Mouse (Mus musculus): ENCODE data around the gene Cyp2c39. TPM values are rescaled to one million over a fixed set of nuclear protein-coding genes. Genes with fewer than 3 reads are reported as not detected.
"Not testable (repeated sequence)": the region's sequence is repeated elsewhere in the genome, so short reads cannot be mapped to it uniquely, and the experiment has no call there.

Gene Cyp2c39
- polyA plus RNA-seq (2015; fragmentation: Nextera tagmentation; extraction: Ambion mirVana): not detected in 2 replicates

- no peaks in the 10 kb centered on the region for H3K4me1 ChIP-seq
- WGBS: 83% methylated on average over 4 of the region's 4 CpGs
- no peaks in the 10 kb centered on the region for H3K36me3 ChIP-seq
- no peak for ATAC-seq (replicated peaks)
- no peak within 1 kb of the TSS for H3K4me2 ChIP-seq (replicated peaks)
- H3K27me3 ChIP-seq: no peaks in the 10 kb centered on the region
- no peak within 1 kb of the TSS for H3K27ac ChIP-seq (replicated peaks)
- H3K4me3 ChIP-seq: no peak within 1 kb of the TSS
- H3K9ac ChIP-seq (replicated peaks): no peak within 1 kb of the TSS
- no peaks in the 10 kb centered on the region for H3K9me3 ChIP-seq
These were observed at the start of gene Cyp2c39 for GRCm38 (mm10) chr19:39510534-39510933. Cyp2c39 (plus strand) TSS chr19:39510862.

GRCm38 (mm10) chr19:39462941-39463340, 47.7 kb upstream of the Cyp2c39 start, which contains the start of gene Cyp2c38:
Cyp2c38 (minus strand) TSS chr19:39463075.
- 86% methylated on average over 1 of the region's 1 CpGs for WGBS
- Histone ChIP-seq H3K27me3 (no peaks in the 10 kb centered on the region), H3K4me1 (no peaks in the 10 kb centered on the region), H3K27ac (replicated peaks) (no peak within 1 kb of the TSS), H3K36me3 (no peaks in the 10 kb centered on the region), H3K9me3 (peaks cover 8% of the 10 kb centered on the region; the same call in 1 of the 2 replicates), H3K9ac (replicated peaks) (no peak within 1 kb of the TSS), H3K4me2 (replicated peaks) (no peak within 1 kb of the TSS), H3K4me3 (no peak within 1 kb of the TSS)
- no peak for ATAC-seq (replicated peaks)

GRCm38 (mm10) chr19:39463923-39464322, 46.7 kb upstream of the Cyp2c39 start:
- H3K36me3 ChIP-seq: no peaks in the 10 kb centered on the region
- no peak for ATAC-seq (replicated peaks)
- no peak overlapping the region for H3K27ac ChIP-seq (replicated peaks)
- H3K27me3 ChIP-seq: no peaks in the 10 kb centered on the region
- no peak overlapping the region for H3K4me2 ChIP-seq (replicated peaks)
- H3K4me3 ChIP-seq: no peak overlapping the region
- H3K9me3 ChIP-seq: 0 out of 2 replicates have a peak, but pooled peaks cover under 1% of the 10 kb centered on the region
- no peak overlapping the region for H3K9ac ChIP-seq (replicated peaks)
- H3K4me1 ChIP-seq: no peaks in the 10 kb centered on the region

GRCm38 (mm10) chr19:39483961-39484360, 26.7 kb upstream of the Cyp2c39 start:
- H3K4me3 ChIP-seq; H3K9ac ChIP-seq (replicated peaks); H3K27me3 ChIP-seq; H3K4me1 ChIP-seq; H3K4me2 ChIP-seq (replicated peaks); H3K27ac ChIP-seq (replicated peaks); ATAC-seq (replicated peaks); H3K36me3 ChIP-seq: not testable (repeated sequence)
- H3K9me3 ChIP-seq: peaks cover 11% of the 10 kb centered on the region
- 87% methylated on average over 1 of the region's 1 CpGs for WGBS

- no peaks in the 10 kb centered on the region for H3K4me1 ChIP-seq
- no peak overlapping the region for H3K4me3 ChIP-seq
- H3K9me3 ChIP-seq: 0 out of 2 replicates have a peak, but pooled peaks cover 3% of the 10 kb centered on the region
- H3K9ac ChIP-seq (replicated peaks): no peak overlapping the region
- ATAC-seq (replicated peaks): no peak
- H3K27me3 ChIP-seq: no peaks in the 10 kb centered on the region
- H3K27ac ChIP-seq (replicated peaks): no peak overlapping the region
- H3K36me3 ChIP-seq: no peaks in the 10 kb centered on the region
- no peak overlapping the region for H3K4me2 ChIP-seq (replicated peaks)
These were observed 4.3 kb upstream of the Cyp2c39 start for GRCm38 (mm10) chr19:39506341-39506740.

GRCm38 (mm10) chr19:39509533-39509932, 1.1 kb upstream of the Cyp2c39 start:
- no peak overlapping the region for H3K9ac ChIP-seq (replicated peaks)

More at GRCm38 (mm10) chr19:39509533-39509932, 1.1 kb upstream of the Cyp2c39 start:
- 80% methylated on average over 1 of the region's 1 CpGs for WGBS
- H3K4me1 ChIP-seq: no peaks in the 10 kb centered on the region
- no peak overlapping the region for H3K27ac ChIP-seq (replicated peaks)
- no peaks in the 10 kb centered on the region for H3K27me3 ChIP-seq
- no peaks in the 10 kb centered on the region for H3K36me3 ChIP-seq
- no peak overlapping the region for H3K4me3 ChIP-seq
- H3K4me2 ChIP-seq (replicated peaks): no peak overlapping the region
- H3K9me3 ChIP-seq: no peaks in the 10 kb centered on the region
- ATAC-seq (replicated peaks): no peak

Other genes with a start within 250 kb of the Cyp2c39 start
- gene Cyp2c29, start 241.5 kb upstream of the Cyp2c39 start, polyA plus RNA-seq (2015; fragmentation: Nextera tagmentation; extraction: Ambion mirVana): not detected in 2 replicates
- not detected in 2 replicates for gene Cyp2c38, start 47.8 kb upstream of the Cyp2c39 start, polyA plus RNA-seq (2015; fragmentation: Nextera tagmentation; extraction: Ambion mirVana)
- not detected in 2 replicates for gene Cyp2c67, start 138.2 kb downstream of the Cyp2c39 start, polyA plus RNA-seq (2015; fragmentation: Nextera tagmentation; extraction: Ambion mirVana)
- gene Cyp2c68, start 230.2 kb downstream of the Cyp2c39 start, polyA plus RNA-seq (2015; fragmentation: Nextera tagmentation; extraction: Ambion mirVana): not detected in 2 replicates